8 mouse cellular contexts compared by ENCODE assay signal in genomic region chr5:36530129-36530751, GRCm38 (mm10). TPM values are rescaled to one million over a fixed set of nuclear protein-coding genes. Genes with fewer than 3 reads are reported as not detected.
DNase-seq lines count a peak whose midpoint lies in the region; ATAC-seq and TF ChIP-seq lines count a peak whose summit lies in the region.

No protein-coding gene starts in this region.

- H3K4me2 ChIP-seq in heart, embryonic 13.5 days: peak overlapping the region; percentile 94
- H3K4me2 ChIP-seq in liver, embryonic 11.5 days: peak overlapping the region; percentile 84
- peak overlapping the region; percentile 82 for H3K4me2 ChIP-seq in myocyte (ENCODE audit: low read depth)

- DNase-seq in CD4-positive, CD25-positive, alpha-beta regulatory T cell, adult 2 months (ENCODE audit: low read depth, low spot score): peak; percentile 57
- peak; percentile 70 for DNase-seq in c-Kit-negative CD71-positive TER-119-positive erythroid progenitor cells, embryonic 14.5 days (ENCODE audit: low read depth, low spot score)
- peak; percentile 39 for DNase-seq in fat pad, adult 2 months (ENCODE audit: extremely low read depth, low read depth, low spot score)
- DNase-seq in kidney, postnatal 10 days: peak; percentile 97
- DNase-seq in liver, embryonic 11.5 days (ENCODE audit: low spot score): peak; percentile 87
- DNase-seq in spleen, postnatal 4 days (ENCODE audit: low spot score in 2 of 2): peak; percentile 84 to 89

- TF ChIP-seq POLR2A in myocyte (IDR thresholded peaks at IDR 0.05; ENCODE audit: insufficient read length, low read depth): peak; percentile 89

- no peaks in the 10 kb centered on the region for H3K27me3 ChIP-seq in heart, embryonic 13.5 days (replicated peaks)
- H3K27me3 ChIP-seq in liver, embryonic 11.5 days (replicated peaks; ENCODE audit: control insufficient read depth, insufficient read depth, low read length): no peaks in the 10 kb centered on the region
- no peaks in the 10 kb centered on the region for H3K27me3 ChIP-seq in myocyte (ENCODE audit: control insufficient read depth, insufficient read depth, insufficient read length)

- peaks cover 40% of the 10 kb centered on the region for H3K4me1 ChIP-seq in heart, embryonic 13.5 days
- H3K4me1 ChIP-seq in liver, embryonic 11.5 days (replicated peaks; ENCODE audit: control insufficient read depth, insufficient read depth, low read length): peaks cover 25% of the 10 kb centered on the region

- H3K27ac ChIP-seq in heart, embryonic 13.5 days (replicated peaks): peak overlapping the region; percentile 74
- H3K27ac ChIP-seq in liver, embryonic 11.5 days (ENCODE audit: low read depth, low read length): peak overlapping the region; percentile 73

- peak overlapping the region; percentile 78 for H3K4me3 ChIP-seq in heart, embryonic 13.5 days
- peak overlapping the region; percentile 87 for H3K4me3 ChIP-seq in liver, embryonic 11.5 days (ENCODE audit: low read depth, low read length)
- peak overlapping the region; percentile 50 for H3K4me3 ChIP-seq in myocyte

- peaks cover 17% of the 10 kb centered on the region for H3K79me2 ChIP-seq in myocyte (ENCODE audit: control insufficient read depth, insufficient read depth)

- peak; percentile 87 for ATAC-seq in heart, embryonic 13.5 days (ENCODE audit: extremely low read depth, insufficient number of reproducible peaks, low FRiP score, low TSS enrichment)
- ATAC-seq in liver, embryonic 11.5 days (replicated peaks; ENCODE audit: low FRiP score): peak; percentile 97

- under 1% methylated on average over 28 of the region's 28 CpGs for WGBS in heart, embryonic 13.5 days
- under 1% methylated on average over 28 of the region's 28 CpGs for WGBS in liver, embryonic 11.5 days

- H3K9me3 ChIP-seq in heart, embryonic 13.5 days: no peaks in the 10 kb centered on the region
- H3K9me3 ChIP-seq in liver, embryonic 11.5 days (ENCODE audit: control insufficient read depth, low read length): no peaks in the 10 kb centered on the region

- H3ac ChIP-seq in myocyte (ENCODE audit: control insufficient read depth, insufficient read length): peak overlapping the region; percentile 16

- H3K9ac ChIP-seq in heart, embryonic 13.5 days: peak overlapping the region; percentile 89
- H3K9ac ChIP-seq in liver, embryonic 11.5 days (ENCODE audit: low read depth, low read length): peak overlapping the region; percentile 87

- no peaks in the 10 kb centered on the region for H3K36me3 ChIP-seq in heart, embryonic 13.5 days
- H3K36me3 ChIP-seq in liver, embryonic 11.5 days (ENCODE audit: control insufficient read depth, insufficient read depth, low read length): 0 out of 2 replicates have a peak, but pooled peaks cover 2% of the 10 kb centered on the region
- no peaks in the 10 kb centered on the region for H3K36me3 ChIP-seq in myocyte (ENCODE audit: control insufficient read depth, insufficient read depth)

TF ChIP-seq in myocyte, 11 proteins besides CTCF, POLR2A, EP300 and RAD21:
- TF ChIP-seq MAX (IDR thresholded peaks at IDR 0.05; ENCODE audit: low read depth): no peak
- TF ChIP-seq MYOG (IDR thresholded peaks at IDR 0.05; ENCODE audit: control insufficient read depth in 1 of 3, insufficient read depth in 1 of 3, insufficient read length in 2 of 3, low read depth in 2 of 3): peak in 1 of 3 experiments; percentile 25
- TF ChIP-seq POLR2AphosphoS2 (IDR thresholded peaks at IDR 0.05; ENCODE audit: insufficient read length, low read depth): peak; percentile 75
- TF ChIP-seq SRF (IDR thresholded peaks at IDR 0.05; ENCODE audit: control insufficient read depth, insufficient read length, low read depth): peak; percentile 71
- no peak for TF ChIP-seq TCF3 (IDR thresholded peaks at IDR 0.05; ENCODE audit: insufficient read length, low read depth)

RNA-seq across cellular contexts. Expression of gene Ccdc96, which starts 45.9 kb away (rescaled TPM):
- polyA plus RNA-seq in heart, embryonic 13.5 days (2015; fragmentation: Nextera tagmentation; extraction: Ambion mirVana): 0.23 and 0.27 TPM in 2 replicates
- 0.26 and 0.34 TPM in 2 replicates for polyA plus RNA-seq in liver, embryonic 11.5 days (2014; fragmentation: Nextera tagmentation; extraction: Ambion mirVana)
- 0.38 TPM for polyA plus RNA-seq in myocyte (2012; fragmentation: generic; extraction: Trizol)

RNA-seq across cellular contexts. Expression of gene Tada2b, which starts 46.2 kb away (rescaled TPM):
- polyA plus RNA-seq in heart, embryonic 13.5 days (2015; fragmentation: Nextera tagmentation; extraction: Ambion mirVana): 1.4 and 1.6 TPM in 2 replicates
- 2.8 and 3.1 TPM in 2 replicates for polyA plus RNA-seq in liver, embryonic 11.5 days (2014; fragmentation: Nextera tagmentation; extraction: Ambion mirVana)
- polyA plus RNA-seq in myocyte (2012; fragmentation: generic; extraction: Trizol): 7.2 TPM

Comparison
In these comparisons a context has a peak if more than half of its experiments do, and no peak if none do; other contexts are left out.
1. Peak in every context shown above with its lines: DNase-seq, ATAC-seq, H3K4me3 ChIP-seq and H3K27ac ChIP-seq.
2. DNase-seq: peak in every context shown above with its lines; median percentile 97 in kidney, postnatal 10 days; 87 in liver, embryonic 11.5 days; 86 in spleen, postnatal 4 days; 70 in c-Kit-negative CD71-positive TER-119-positive erythroid progenitor cells, embryonic 14.5 days; 57 in CD4-positive, CD25-positive, alpha-beta regulatory T cell, adult 2 months; 39 in fat pad, adult 2 months.